Mouse (Mus musculus) brown adipose tissue, adult 24 weeks (tissue): ENCODE results near the gene Akap8l. TPM values are rescaled to one million over a fixed set of nuclear protein-coding genes. Genes with fewer than 3 reads are reported as not detected.

Experiments
- H3K27ac ChIP-seq: fragments of 200-500 bp; replicated peaks from 2 replicates; pipeline ENCODE4 v1.5.1; 2012; ENCODE audit warnings: low read depth, mild to moderate bottlenecking, low read length
- H3K4me1 ChIP-seq: fragments of 200-500 bp; 2 replicates; pipeline ENCODE4 v1.6.1; 2012; ENCODE audit warnings: low read length, mixed read lengths; ENCODE audit not compliant: control insufficient read depth, insufficient read depth, insufficient read length
- H3K4me3 ChIP-seq: fragments of 200-500 bp; 2 replicates; pipeline ENCODE4 v1.5.1; 2012; ENCODE audit warnings: low read depth, mild to moderate bottlenecking, low read length, moderate library complexity; ENCODE audit not compliant: insufficient read depth
- polyA plus RNA-seq: library from polyadenylated mRNA; stranded (reverse); fragments of >200 nt; gene quantifications from 2 replicates; pipeline ENCODE4 v1.2.4, GENCODE M21; 2012; ENCODE audit not compliant: missing spikeins, insufficient read depth, insufficient read length

The Akap8l gene
- polyA plus RNA-seq, 1 experiment = 23.0 TPM

DNA sequence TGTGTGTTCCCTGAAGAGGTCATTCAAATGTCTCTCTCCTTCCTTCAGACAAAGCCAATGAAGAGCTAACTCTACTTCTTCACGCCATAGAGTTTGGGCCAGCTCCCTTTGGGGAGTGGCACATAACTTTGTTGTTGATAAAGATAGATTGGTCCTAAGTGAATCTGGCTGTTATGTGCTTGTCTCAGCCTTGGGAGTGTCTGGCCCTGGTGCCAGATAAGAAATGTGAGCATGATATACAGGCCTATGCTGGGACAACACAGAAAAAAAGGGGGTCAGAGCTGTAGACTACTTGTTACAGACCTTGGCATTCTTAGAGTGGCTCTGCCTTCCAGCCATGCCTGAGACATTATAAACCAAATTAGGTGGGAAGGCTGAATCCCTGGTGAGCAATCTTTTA, 14.9 kb upstream of the Akap8l start:
- Histone ChIP-seq H3K4me3 (no peak overlapping the region), H3K27ac (no peak overlapping the region), H3K4me1 (peaks cover 8% of the 10 kb centered on the region)

DNA sequence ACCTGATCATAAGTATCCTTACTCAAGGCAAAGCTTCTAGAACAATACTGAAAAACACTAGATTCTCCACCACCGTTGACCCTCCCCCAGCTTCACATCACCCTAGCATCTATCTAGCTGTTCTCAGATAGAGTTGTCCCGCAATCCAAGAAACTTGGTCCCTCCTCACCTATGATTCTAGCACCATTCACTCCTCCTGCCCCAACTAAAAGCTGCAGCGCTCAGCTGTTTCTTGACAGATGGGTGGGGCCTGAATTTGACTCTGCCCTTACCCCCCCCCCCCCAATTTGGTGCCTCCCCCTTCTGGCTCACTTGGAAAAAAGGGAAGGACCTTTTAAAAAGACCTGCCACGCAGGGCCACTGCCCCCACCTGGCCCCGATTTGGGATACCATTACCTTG, 14.4 kb upstream of the Akap8l start:
- H3K27ac ChIP-seq = no peak overlapping the region
- H3K4me3 ChIP-seq = peak overlapping the region; percentile 24
- H3K4me1 ChIP-seq = peaks cover 8% of the 10 kb centered on the region

DNA sequence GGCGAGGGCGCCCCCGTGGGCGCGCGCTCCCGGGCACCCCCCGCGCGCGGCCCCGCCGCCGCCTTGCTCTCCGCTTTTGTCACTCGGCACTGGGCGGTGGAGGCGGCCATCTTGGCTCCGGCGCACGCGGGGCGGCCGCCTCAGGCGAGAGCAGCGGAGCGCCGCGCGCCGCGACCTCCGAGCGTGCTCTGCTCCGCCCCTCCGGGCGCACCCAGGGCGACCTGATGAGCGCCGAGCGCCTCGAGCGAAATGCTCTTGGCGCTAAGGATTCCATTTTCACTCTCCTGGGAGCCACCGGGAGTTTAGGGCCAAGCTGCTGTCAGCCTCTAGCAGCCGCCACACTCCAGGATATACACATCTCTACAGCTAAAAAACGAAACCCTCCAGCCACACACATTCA, 13.9 kb upstream of the Akap8l start:
- Histone ChIP-seq H3K4me1 (peaks cover 8% of the 10 kb centered on the region), H3K4me3 (peak overlapping the region; percentile 86), H3K27ac (no peak overlapping the region)

DNA sequence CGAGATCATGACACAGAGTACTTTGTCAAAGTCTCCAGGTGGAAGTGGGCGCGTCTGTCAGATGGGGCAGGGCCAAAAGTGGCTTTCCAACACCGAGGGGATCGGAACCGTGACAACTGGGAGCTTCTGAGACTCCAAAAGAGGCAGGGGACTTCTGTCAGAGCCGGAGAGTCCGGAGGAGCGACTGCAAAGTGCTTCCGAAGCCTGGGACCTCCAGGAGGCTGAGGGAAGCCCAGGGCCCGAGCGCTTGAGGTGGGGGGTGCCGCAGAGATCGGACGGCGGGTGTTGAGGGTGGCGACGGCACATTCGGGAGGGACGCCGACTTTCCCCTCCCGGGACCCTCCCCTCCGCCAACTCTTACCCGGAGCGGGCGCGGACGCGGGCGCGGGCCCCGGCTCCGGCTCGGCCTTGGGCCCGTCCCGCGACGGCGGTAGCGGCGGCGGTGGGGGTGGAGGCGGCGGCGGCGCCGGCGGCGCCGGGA, 13.5 kb upstream of the Akap8l start:
- Histone ChIP-seq H3K4me3 (peak overlapping the region; percentile 86), H3K27ac (no peak overlapping the region), H3K4me1 (peaks cover 8% of the 10 kb centered on the region)

DNA sequence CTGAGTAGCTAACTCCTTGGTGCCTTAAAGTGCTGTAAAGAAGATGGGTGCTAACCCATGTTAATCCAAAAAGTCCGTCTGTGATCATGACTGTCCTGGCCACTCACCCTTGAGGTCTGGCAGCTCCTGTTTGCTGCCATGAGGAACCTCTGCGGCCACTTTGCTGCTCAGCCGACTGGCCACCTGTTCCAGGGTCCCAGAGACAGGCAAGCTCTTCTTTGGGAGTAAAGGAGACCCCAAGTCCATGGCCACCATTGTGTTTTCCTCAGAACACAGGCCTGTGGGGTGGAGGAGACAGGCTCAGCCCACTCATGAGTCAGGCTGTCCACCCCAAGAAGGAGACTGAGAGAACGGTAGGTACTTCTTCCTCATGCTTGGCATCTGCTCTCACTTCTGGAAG, 12.3 kb upstream of the Akap8l start:
- peak overlapping the region; percentile 86; the same call in 1 of the 2 replicates for H3K4me3 ChIP-seq
- H3K27ac ChIP-seq = no peak overlapping the region

DNA sequence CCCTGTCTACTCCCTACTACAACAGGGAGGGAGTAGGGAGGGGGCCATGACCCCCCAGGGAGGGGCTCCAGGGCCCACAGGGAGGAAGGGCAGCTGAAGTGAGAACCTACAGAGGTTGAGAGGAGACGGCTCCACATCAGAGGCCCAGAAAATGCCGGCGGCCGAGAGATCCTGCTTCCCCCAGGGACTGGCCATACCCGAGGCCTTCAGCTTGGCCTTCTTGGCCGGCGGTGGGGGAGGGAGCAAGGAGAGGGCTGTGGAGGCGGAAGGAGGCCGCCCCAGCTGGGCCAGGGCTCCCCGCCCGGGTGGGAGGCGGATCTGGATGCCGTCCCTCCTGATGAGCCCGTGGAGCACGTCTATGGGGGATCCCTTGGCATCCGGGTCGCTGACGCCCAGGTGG, 9.5 kb upstream of the Akap8l start:
- no peak overlapping the region for H3K4me3 ChIP-seq
- peaks cover 8% of the 10 kb centered on the region for H3K4me1 ChIP-seq
- no peak overlapping the region for H3K27ac ChIP-seq

More for the DNA sequence above, 12.3 kb upstream of the Akap8l start:
- peaks cover 8% of the 10 kb centered on the region for H3K4me1 ChIP-seq

DNA sequence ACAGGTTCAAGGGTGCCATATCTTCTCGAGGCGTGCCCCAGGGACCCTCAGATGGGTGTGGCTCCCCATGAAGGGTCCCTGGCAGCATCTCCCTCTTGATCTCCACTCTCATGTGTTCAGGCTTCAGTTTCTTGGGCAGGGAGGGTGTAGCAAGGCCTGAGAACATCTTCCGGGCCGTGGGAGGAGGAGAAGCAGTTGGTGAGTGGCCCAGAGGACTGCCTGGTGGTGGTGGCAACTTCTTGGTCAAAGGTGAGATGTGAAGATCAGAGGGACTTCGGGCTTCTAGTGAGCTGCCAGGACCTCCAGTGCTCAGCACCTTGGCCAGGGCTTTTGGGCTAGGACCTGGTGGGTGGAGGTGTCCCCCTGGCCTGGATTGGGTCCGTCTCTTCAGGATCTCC, 8.5 kb upstream of the Akap8l start:
- Histone ChIP-seq H3K4me3 (no peak overlapping the region), H3K4me1 (peaks cover 8% of the 10 kb centered on the region), H3K27ac (no peak overlapping the region)

DNA sequence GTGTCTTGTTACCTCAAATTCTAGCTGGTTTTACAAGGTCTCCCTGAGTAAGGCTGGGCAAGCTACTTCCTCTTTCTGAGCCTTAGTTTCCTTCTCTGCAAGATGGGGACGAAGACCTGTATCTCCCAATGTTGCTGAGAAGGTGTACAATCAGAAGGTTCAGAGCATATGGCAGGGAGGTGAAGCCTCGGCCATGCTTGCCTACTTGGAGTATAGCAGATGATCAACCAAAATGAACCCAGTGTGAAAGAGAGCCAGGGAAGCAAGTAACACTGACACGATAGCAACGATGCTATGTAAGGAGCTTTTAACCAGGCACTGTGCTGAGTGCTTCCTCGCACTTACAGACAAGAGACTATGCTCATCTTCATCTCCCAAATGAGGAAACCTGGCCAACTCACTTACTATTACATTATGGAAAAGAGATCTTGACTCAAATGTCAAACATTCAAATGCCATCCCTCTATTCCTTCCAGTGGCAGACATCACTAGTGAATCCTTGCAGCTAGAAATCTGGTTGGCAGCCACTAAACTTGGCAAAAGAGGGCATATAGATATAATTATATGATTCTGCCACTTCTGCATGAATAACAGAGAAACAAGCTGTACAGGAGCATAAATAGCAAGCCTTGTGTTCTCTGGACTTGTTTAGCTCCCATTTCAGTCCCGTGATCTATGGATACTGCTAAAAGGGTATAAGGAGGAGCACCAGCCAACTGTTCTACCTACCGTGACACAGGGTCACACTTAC, 8.0 kb upstream of the Akap8l start:
- Histone ChIP-seq H3K27ac (no peak overlapping the region), H3K4me1 (peaks cover 8% of the 10 kb centered on the region), H3K4me3 (no peak overlapping the region)

DNA sequence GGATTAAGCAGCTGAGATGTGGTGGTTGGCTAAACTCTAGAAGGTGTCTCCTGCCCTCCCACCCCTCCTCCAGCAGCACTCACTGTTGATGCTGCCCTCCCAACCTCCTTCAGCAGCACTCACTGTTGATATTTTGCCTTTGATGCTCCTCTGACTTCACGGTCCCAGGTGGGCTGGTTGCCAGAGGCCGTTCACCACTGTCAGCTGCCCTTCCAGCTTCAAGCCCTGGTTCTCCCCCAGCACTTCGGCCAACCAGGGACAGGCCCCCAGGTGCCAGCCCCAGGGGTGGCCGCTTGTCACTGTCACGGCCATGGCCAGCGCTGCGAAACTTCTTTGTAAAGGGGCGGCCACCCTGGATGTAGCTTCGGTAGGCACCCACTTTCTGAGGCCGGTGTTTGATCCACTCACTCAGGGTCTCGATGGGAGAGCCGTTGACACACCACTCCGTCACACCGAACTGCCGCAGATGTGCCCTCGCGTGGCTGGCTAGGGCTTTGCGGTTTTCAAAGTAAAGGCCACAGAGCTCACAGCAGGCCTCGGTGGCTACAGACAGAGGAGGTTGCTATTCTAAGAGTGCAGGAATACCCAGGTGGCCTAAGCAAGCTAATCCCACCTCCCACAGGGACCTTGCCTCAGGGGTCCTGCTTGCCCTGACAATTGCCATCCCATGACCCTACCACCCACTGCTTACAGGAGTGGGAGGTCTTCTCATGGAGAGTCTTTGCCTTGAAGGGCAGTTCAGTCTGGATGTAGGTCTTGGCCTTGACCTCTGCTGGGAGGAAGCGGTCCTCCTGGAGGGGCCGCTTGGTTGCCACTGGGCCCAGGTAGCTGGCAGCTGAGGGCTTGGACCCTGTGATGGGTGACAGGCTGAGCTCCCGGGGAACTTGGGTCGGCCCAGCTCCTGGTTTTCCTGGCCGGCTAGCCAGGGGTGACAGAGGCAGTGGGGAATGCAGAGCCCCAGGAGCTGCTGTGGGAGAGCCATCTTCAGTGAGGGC, 6.7 kb upstream of the Akap8l start:
- Histone ChIP-seq H3K4me3 (no peak overlapping the region), H3K27ac (no peak overlapping the region), H3K4me1 (no peaks in the 10 kb centered on the region)

DNA sequence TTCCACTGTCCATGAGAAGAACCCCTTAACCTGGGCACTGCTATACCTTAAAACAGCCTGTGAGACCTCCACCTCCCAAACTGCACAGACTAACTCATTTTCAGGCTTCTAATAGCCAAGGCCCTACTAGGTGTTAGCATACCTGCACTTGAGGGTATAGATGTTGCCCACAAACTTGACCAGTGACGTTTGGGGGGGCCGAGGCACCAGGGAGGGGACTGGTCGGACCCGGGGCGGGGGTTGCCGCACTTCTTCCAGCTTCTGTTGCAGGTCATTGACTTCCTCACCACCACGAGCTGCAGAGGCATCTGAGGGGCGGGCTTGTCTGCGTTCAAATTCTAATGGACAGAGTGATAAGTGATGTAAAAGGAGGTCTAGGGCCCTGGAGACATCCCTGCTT, 5.9 kb upstream of the Akap8l start:
- Histone ChIP-seq H3K27ac (no peak overlapping the region), H3K4me3 (no peak overlapping the region), H3K4me1 (no peaks in the 10 kb centered on the region)

DNA sequence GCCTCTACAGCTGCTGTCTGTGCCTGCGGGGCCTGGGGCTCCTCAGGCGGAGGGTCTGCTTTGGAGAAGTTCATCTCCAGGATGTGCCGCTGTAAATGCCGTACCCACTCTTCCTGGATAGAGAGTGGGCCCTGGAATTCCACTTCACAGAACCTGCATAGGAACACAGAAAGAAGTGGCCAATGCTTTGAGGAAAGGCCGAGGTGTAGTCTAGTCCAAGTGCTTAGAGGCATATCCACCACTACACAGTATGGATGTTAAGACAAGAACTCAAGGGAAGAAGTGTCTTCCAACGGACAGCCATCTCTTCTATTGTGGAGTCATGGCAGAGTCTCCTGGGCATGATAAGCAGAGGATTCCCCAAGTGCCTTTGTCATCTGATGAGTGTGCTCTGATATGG, 4.6 kb upstream of the Akap8l start:
- Histone ChIP-seq H3K27ac (no peak overlapping the region), H3K4me1 (no peaks in the 10 kb centered on the region), H3K4me3 (no peak overlapping the region)

DNA sequence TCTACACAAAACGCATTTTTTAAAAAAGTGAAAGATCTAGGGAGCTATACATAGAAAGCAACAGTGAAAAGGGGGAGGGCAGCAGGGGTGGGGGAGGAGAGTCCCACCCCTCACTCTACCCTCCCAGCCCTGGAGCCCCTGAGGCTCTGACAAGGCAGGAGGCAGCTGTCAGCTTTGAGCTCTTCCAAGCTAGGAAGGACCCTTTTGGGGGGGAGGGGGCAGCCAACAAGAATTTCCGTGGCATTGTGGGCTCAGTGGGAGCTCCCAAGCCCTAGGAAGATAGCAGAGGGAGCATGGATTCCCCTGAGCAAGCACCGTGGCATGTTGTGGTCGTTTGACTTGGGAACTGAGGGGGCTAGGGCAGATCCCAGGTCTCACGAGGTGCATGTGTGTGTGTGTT, 3.8 kb upstream of the Akap8l start:
- no peak overlapping the region for H3K27ac ChIP-seq

DNA sequence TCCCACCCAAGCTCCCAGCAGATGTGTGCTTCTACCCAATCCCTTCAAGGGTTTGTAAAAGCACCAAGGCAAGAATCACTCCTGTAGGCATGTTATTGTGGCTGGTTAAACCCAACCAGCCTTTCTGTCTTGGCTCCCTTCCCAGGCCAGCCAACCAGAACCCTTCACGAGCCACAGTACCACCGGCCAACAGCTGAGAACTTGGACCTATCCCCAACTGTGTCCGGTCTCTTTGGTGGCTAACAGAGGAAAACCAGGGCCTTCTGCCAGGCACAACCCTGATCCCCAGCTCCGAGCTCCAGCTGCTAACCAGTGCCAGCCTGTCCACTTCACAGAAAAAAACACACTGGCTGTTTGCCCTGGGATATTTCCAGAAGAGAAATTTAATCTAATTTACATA, 3.3 kb upstream of the Akap8l start:
- Histone ChIP-seq H3K27ac (no peak overlapping the region), H3K4me3 (no peak overlapping the region), H3K4me1 (0 out of 2 replicates have a peak, but pooled peaks cover 2% of the 10 kb centered on the region)

More for the DNA sequence above, 3.8 kb upstream of the Akap8l start:
- Histone ChIP-seq H3K4me1 (no peaks in the 10 kb centered on the region), H3K4me3 (no peak overlapping the region)

DNA sequence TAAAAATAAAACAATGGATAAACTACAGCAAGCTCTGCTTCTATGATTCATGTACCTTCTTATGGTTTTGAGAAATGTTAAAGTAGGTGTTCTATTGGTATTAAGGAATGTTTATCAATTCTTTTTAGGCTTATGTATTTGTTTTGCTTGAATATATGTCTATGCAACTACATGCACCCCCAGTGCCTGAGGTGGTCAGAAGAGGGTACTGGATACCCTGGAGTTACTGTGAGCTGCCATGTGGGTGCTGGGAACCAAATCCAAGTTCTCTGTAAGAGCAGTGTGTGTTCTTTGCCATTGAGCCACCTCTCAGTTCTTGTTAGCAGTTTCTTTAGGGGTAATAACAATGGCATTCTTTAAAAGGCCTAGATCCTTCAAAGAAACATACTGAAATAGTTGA, 1.3 kb upstream of the Akap8l start:
- H3K4me1 ChIP-seq = 0 out of 2 replicates have a peak, but pooled peaks cover 2% of the 10 kb centered on the region
- H3K27ac ChIP-seq = no peak overlapping the region
- no peak overlapping the region for H3K4me3 ChIP-seq

DNA sequence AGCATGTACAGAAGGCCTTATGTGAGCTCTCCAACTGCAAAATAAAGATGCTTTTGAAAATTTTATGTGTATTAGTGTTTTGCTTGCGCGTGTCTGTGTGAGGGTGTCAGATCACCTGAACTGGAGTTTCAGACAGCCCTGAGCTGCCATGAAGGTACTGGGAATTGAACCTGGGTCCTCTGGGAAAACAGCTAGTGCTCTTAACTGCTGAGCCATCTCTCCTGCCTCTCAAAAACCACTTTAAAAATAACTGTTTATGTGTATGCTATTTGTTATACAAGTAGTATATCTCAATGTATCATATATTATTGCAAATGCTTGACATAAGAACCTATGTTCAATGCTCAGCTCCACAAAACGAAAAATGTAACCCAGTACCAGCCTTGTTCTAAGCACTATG, 862 bp upstream of the Akap8l start:
- Histone ChIP-seq H3K4me1 (0 out of 2 replicates have a peak, but pooled peaks cover 2% of the 10 kb centered on the region), H3K27ac (no peak overlapping the region), H3K4me3 (no peak overlapping the region)
